Mouse (Mus musculus) neural tube, embryonic 11.5 days (tissue): Measurements from ENCODE around the gene Gcgr. TPM values are rescaled to one million over a fixed set of nuclear protein-coding genes. Genes with fewer than 3 reads are reported as not detected.

Experiments
- ATAC-seq: fragments of 200-750 bp; cut with Nextera tagmentation; 2 replicates; pipeline ENCODE4 v1.8.0; 2017; ENCODE audit warnings: moderate number of reproducible peaks, mild to moderate bottlenecking, moderate TSS enrichment, moderate library complexity; ENCODE audit not compliant: insufficient read depth, low FRiP score, low TSS enrichment
- DNase-seq: peaks from one replicate; pipeline ENCODE4 v3.0.0-alpha.2; 2015; ENCODE audit warnings: low spot score
- H3K27ac ChIP-seq: fragments of 300-500 bp; sonication (generic); 2 replicates; pipeline ENCODE4 v1.5.1; 2014; ENCODE audit warnings: low read depth, mild to moderate bottlenecking, low read length
- H3K27me3 ChIP-seq: fragments of 300-500 bp; sonication (generic); 2 replicates; pipeline ENCODE4 v1.6.1; 2014; ENCODE audit warnings: mild to moderate bottlenecking, low read length, mixed read lengths; ENCODE audit not compliant: control insufficient read depth, insufficient read depth
- H3K36me3 ChIP-seq: fragments of 300-500 bp; sonication (generic); 2 replicates; pipeline ENCODE4 v1.6.1; 2014; ENCODE audit warnings: mild to moderate bottlenecking, low read length, moderate library complexity, mixed read lengths; ENCODE audit not compliant: control insufficient read depth, insufficient read depth
- H3K4me1 ChIP-seq: fragments of 300-500 bp; sonication (generic); 2 replicates; pipeline ENCODE4 v1.6.1; 2014; ENCODE audit warnings: low read length, mixed read lengths; ENCODE audit not compliant: control insufficient read depth, insufficient read depth
- H3K4me2 ChIP-seq: fragments of 300-500 bp; sonication (generic); 2 replicates; pipeline ENCODE4 v1.6.1; 2014; ENCODE audit warnings: low read depth, mild to moderate bottlenecking, moderate library complexity
- H3K4me3 ChIP-seq: fragments of 300-500 bp; sonication (generic); 2 replicates; pipeline ENCODE4 v1.5.1; 2014; ENCODE audit warnings: low read depth, low read length
- H3K9ac ChIP-seq: fragments of 300-500 bp; sonication (generic); 2 replicates; pipeline ENCODE4 v1.6.1; 2014; ENCODE audit warnings: mild to moderate bottlenecking, low read length
- H3K9me3 ChIP-seq: fragments of 300-500 bp; sonication (generic); 2 replicates; pipeline ENCODE4 v1.6.1; 2016; ENCODE audit warnings: low read length; ENCODE audit not compliant: control insufficient read depth
- WGBS: fragments of 180-500 bp; shearing (Covaris S2); extraction: QIAGEN DNeasy Blood & Tissue Kit; methylation state at CpG from one replicate; pipeline ENCODE4 v1.1.7; 2014; 5-methylcytosine and 5-hydroxymethylcytosine counted together
- polyA plus RNA-seq: library from polyadenylated mRNA; unstranded; fragments of >200 nt; fragmentation: Nextera tagmentation; extraction: Ambion mirVana; gene quantifications from 2 replicates; pipeline ENCODE4 v1.2.1, GENCODE M21; 2014

Gcgr gene
- polyA plus RNA-seq, 1 experiment from 2014 or later = 0.19 TPM

DNA sequence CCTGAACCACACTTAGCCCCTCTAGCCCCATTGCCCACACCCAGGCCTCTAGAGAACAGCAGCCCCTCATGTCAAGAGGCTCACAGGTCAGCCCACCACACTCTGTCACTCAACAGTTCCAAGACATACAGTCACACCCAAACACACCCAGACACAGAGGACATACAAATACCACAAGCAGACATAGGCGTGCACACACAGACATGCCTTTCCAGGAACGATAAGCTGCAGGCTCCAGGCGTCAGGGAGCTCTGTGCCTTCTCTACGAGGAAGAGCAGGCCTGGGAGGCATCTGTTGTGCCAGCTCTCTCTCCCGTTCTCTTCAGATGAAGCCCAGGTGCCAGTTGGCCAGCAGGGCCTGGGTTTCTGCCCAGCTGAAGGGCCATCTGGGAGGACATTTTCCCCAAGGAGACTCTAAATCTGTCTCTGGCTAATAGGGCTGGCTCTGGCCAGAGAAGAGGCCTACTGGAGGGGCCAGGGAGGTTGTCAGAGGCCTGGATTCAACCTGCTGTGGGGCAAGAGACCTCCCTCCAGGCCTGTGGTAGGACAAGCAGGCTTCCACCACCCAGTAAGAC, 9.4 kb upstream of the Gcgr start:
- no peak for DNase-seq
- Histone ChIP-seq H3K27ac (no peak overlapping the region), H3K9ac (no peak overlapping the region), H3K9me3 (no peaks in the 10 kb centered on the region), H3K27me3 (no peaks in the 10 kb centered on the region), H3K4me3 (no peak overlapping the region), H3K4me2 (no peak overlapping the region), H3K36me3 (no peaks in the 10 kb centered on the region), H3K4me1 (peaks cover 3% of the 10 kb centered on the region; the same call in 1 of the 2 replicates)
- WGBS = 86% methylated on average over 5 of the region's 5 CpGs
- ATAC-seq = no peak

DNA sequence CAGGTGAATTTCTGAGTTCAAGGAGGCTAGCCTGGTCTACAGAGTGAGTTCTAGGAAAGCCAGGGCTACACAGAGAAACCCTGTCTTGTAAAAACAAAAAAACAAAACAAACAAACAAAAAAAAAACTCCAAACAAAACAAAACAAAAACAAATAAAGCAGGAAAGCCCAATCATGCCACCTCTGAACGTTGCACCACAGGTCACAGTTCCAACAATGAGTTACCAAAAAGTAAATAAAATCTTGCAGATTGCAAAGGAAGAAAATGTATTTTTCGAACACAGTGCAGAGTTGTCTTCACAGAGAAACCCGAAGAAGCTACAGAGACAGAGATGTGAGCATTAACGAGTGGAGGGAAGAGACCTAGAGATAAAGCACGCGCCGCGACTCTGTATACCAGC, 7.9 kb upstream of the Gcgr start:
- no peaks in the 10 kb centered on the region for H3K27me3 ChIP-seq
- no peak overlapping the region for H3K4me2 ChIP-seq
- 87% methylated on average over 8 of the region's 8 CpGs for WGBS
- H3K27ac ChIP-seq = no peak overlapping the region
- peaks cover 3% of the 10 kb centered on the region; the same call in 1 of the 2 replicates for H3K4me1 ChIP-seq
- DNase-seq (no peak), ATAC-seq (no peak)
- no peak overlapping the region for H3K4me3 ChIP-seq
- H3K9me3 ChIP-seq = no peaks in the 10 kb centered on the region
- no peaks in the 10 kb centered on the region for H3K36me3 ChIP-seq
- H3K9ac ChIP-seq = no peak overlapping the region

DNA sequence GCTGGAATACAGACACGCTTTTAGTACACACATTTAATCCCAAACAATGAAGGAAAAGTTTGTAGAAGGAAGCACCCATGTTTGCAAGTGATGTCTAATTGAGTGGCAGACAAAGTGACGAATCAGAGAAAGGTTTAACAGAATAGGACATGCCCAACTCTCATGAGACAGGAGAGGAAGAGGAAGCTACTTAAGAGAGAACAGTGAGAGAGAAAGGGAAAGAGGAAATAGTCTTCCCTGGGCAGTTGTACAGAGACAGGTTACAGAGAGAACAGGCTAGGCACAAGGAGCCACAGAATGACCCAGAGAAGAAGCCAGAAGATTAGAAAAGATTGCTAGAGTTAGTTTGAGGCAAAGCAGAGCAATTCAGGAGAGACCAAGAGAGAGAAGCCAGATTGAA, 4.5 kb upstream of the Gcgr start:
- 79% methylated on average over 2 of the region's 2 CpGs for WGBS

GRCm38 (mm10) chr11:120527690-120528354, 2.7 kb upstream of the Gcgr start:
- H3K27me3 ChIP-seq = peaks cover 46% of the 10 kb centered on the region
- H3K36me3 ChIP-seq = no peaks in the 10 kb centered on the region
- WGBS = 82% methylated on average over 9 of the region's 9 CpGs
- no peaks in the 10 kb centered on the region for H3K4me1 ChIP-seq
- H3K4me2 ChIP-seq = no peak overlapping the region
- DNase-seq = no peak
- H3K9me3 ChIP-seq = no peaks in the 10 kb centered on the region
- no peak overlapping the region for H3K9ac ChIP-seq
- H3K4me3 ChIP-seq = no peak overlapping the region
- no peak for ATAC-seq
- H3K27ac ChIP-seq = no peak overlapping the region

More for the DNA sequence above, 4.5 kb upstream of the Gcgr start:
- H3K4me1 ChIP-seq = no peaks in the 10 kb centered on the region
- H3K27ac ChIP-seq = no peak overlapping the region
- no peaks in the 10 kb centered on the region for H3K36me3 ChIP-seq
- H3K27me3 ChIP-seq = peaks cover 28% of the 10 kb centered on the region
- no peak overlapping the region for H3K4me3 ChIP-seq
- H3K9me3 ChIP-seq = no peaks in the 10 kb centered on the region
- no peak overlapping the region for H3K9ac ChIP-seq
- DNase-seq (no peak), ATAC-seq (no peak)
- no peak overlapping the region for H3K4me2 ChIP-seq

GRCm38 (mm10) chr11:120528903-120529302, 1.6 kb upstream of the Gcgr start:
- no peak for ATAC-seq
- WGBS = 61% methylated on average over 4 of the region's 4 CpGs

GRCm38 (mm10) chr11:120531646-120532045, 1.1 kb downstream of the Gcgr start:
- H3K27ac ChIP-seq = no peak overlapping the region
- no peak overlapping the region for H3K9ac ChIP-seq
- H3K4me1 ChIP-seq = no peaks in the 10 kb centered on the region
- DNase-seq (no peak), ATAC-seq (no peak)
- 28% methylated on average over 9 of the region's 9 CpGs for WGBS
- H3K36me3 ChIP-seq = no peaks in the 10 kb centered on the region
- no peak overlapping the region; the same call in 1 of the 2 replicates for H3K4me3 ChIP-seq
- no peaks in the 10 kb centered on the region for H3K9me3 ChIP-seq
- peaks cover 50% of the 10 kb centered on the region for H3K27me3 ChIP-seq
- H3K4me2 ChIP-seq = no peak overlapping the region

More at GRCm38 (mm10) chr11:120528903-120529302, 1.6 kb upstream of the Gcgr start:
- DNase-seq = no peak
- H3K36me3 ChIP-seq = no peaks in the 10 kb centered on the region
- H3K9ac ChIP-seq = no peak overlapping the region
- H3K9me3 ChIP-seq = no peaks in the 10 kb centered on the region
- H3K27me3 ChIP-seq = peaks cover 50% of the 10 kb centered on the region
- no peak overlapping the region for H3K27ac ChIP-seq
- H3K4me1 ChIP-seq = no peaks in the 10 kb centered on the region
- no peak overlapping the region for H3K4me3 ChIP-seq
- H3K4me2 ChIP-seq = no peak overlapping the region

- 89% methylated on average over 8 of the region's 8 CpGs for WGBS
- Histone ChIP-seq H3K9ac (no peak overlapping the region), H3K36me3 (no peaks in the 10 kb centered on the region), H3K4me1 (no peaks in the 10 kb centered on the region), H3K27me3 (peaks cover 41% of the 10 kb centered on the region), H3K27ac (no peak overlapping the region), H3K9me3 (no peaks in the 10 kb centered on the region), H3K4me2 (no peak overlapping the region), H3K4me3 (no peak overlapping the region)
- no peak for DNase-seq
- ATAC-seq = no peak
Measured at GRCm38 (mm10) chr11:120534093-120534492, 3.6 kb downstream of the Gcgr start.

- H3K27me3 ChIP-seq = peaks cover 30% of the 10 kb centered on the region
Measured at GRCm38 (mm10) chr11:120535145-120535544, 4.6 kb downstream of the Gcgr start.

DNA sequence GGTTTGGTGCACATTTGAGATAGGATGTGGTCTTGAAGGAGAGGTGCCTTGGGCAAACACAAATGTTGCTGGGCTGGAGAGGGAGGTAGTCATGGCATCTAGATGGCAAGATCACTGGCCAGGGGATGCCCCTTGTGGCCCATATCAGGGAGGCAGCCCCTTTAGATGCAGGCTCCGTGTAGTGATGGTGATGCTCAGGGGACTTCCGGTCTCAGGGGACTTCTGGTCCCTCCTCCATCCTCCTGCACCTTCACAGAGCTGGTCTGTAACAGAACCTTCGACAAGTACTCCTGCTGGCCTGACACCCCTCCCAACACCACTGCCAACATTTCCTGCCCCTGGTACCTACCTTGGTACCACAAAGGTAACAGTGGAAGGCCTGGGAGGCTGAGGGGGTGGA, 5.3 kb downstream of the Gcgr start:
- Histone ChIP-seq H3K4me1 (no peaks in the 10 kb centered on the region), H3K9me3 (no peaks in the 10 kb centered on the region), H3K27ac (no peak overlapping the region), H3K36me3 (no peaks in the 10 kb centered on the region), H3K9ac (no peak overlapping the region), H3K4me2 (no peak overlapping the region), H3K4me3 (no peak overlapping the region), H3K27me3 (peaks cover 24% of the 10 kb centered on the region)
- no peak for ATAC-seq
- DNase-seq = no peak
- 73% methylated on average over 3 of the region's 3 CpGs for WGBS

More at GRCm38 (mm10) chr11:120535145-120535544, 4.6 kb downstream of the Gcgr start:
- ATAC-seq (no peak), DNase-seq (no peak)
- no peak overlapping the region for H3K9ac ChIP-seq
- no peak overlapping the region for H3K4me2 ChIP-seq
- H3K4me1 ChIP-seq = no peaks in the 10 kb centered on the region
- no peak overlapping the region for H3K4me3 ChIP-seq
- H3K27ac ChIP-seq = no peak overlapping the region
- H3K9me3 ChIP-seq = no peaks in the 10 kb centered on the region
- WGBS = 81% methylated on average over 3 of the region's 3 CpGs
- no peaks in the 10 kb centered on the region for H3K36me3 ChIP-seq
